Mouse (Mus musculus) adrenal gland, adult 18-20 months (tissue): Measurements from ENCODE around the gene Cabp2. TPM values are rescaled to one million over a fixed set of nuclear protein-coding genes. Genes with fewer than 3 reads are reported as not detected.

Experiments
- DNase-seq, 2 experiments: peaks; one replicate each; pipeline ENCODE4 v3.0.0; 2021 to 2022; ENCODE audit warnings: low spot score in 2 of 2
- total RNA-seq, 2 experiments: library from RNA; stranded (reverse); gene quantifications; 1 replicate in 1 of 2; 2 replicates in 1 of 2; pipeline ENCODE4 v1.2.3; 2021

The Cabp2 gene
- total RNA-seq, 2 experiments from 2014 or later: not detected

GRCm38 (mm10) chr19:4080511-4081009, 818 bp upstream of the Cabp2 start:
- no peak for DNase-seq

GRCm38 (mm10) chr19:4082219-4082965, 1.0 kb downstream of the Cabp2 start:
- DNase-seq: no peak

DNA sequence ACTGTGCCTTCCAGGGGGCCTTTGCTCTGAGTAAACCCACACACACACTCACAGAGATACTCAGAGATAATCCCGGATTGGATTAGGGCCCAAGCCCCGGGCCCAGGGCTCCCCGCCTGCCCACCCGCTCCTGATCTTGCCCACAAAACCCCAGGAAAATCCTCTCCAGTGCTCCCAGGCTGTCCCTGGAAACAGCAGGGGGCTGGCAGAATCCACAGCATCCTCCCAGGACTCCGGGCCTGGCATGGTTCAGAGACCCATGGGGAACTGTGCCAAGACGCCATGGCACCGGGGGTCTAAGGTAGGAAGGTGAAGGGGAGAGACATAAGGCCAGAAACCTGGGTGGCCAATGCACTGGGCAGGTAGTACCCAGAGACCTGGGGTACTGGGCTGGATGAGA, 1.9 kb downstream of the Cabp2 start:
- no peak for DNase-seq

- no peak for DNase-seq
Observed at GRCm38 (mm10) chr19:4083826-4084225, 2.4 kb downstream of the Cabp2 start.

- no peak for DNase-seq
Observed at GRCm38 (mm10) chr19:4084984-4085383, 3.6 kb downstream of the Cabp2 start.

- no peak for DNase-seq
Observed at GRCm38 (mm10) chr19:4086156-4086555, 4.8 kb downstream of the Cabp2 start.

DNA sequence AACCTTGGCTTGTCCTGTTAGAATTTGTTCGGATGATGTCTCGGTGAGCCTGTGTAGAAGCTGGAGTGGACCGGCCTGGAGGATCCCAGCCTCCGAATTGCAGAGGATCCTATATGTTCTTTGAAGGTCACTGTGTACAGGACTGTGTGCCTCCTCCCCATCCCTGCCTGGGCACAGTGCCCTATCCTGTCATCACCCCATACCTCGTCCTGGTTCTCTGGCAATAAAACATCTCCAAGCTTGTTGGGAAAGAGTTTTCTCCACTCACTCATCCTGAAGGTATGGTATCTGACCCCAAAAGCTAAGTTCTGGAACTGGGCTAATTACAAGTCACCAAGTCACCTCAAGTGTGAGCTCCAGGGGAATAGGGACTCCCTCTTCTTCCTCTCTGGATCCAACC, 5.7 kb downstream of the Cabp2 start:
- no peak for DNase-seq

DNA sequence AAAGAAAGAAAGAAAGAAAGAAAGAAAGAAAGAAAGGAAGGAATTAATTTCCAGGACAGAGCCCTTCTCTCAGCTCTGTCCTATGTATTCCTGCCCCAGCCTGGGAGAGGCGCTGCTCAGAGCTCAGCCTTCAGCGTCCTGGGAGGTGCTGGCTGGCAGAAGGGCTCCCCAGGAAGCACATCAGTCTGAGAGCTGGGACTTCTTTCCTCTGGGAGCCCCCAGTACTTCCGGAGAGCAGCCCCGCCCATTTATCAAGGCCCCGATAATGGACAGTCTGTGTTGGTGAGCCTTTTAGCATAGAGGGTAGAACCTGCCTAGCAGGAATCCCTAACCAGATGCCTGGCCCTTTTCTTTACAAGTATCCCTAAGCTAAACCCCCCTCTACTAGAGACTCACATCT, 6.8 kb downstream of the Cabp2 start:
- no peak for DNase-seq

- DNase-seq: no peak
Observed at GRCm38 (mm10) chr19:4089128-4089527, 7.8 kb downstream of the Cabp2 start.

DNA sequence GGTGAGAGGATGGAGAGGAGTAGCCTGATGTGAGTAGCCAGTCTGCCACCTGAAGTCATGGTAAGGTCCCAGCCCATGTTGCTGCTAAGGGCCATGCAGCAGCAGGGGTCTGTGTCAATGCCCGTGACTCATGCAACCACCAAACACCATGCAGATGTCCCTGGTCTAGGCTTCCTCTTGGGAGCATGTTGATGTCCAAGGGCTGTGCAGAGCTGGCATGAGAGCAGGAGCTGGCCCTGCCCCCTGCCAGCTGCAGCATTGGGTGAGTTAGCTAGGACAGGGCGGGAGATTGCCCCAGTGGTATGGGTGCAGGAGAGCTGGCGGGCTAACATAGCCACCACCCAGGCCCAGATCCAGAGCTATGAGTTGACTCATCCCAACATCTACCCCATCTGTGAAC, 9.1 kb downstream of the Cabp2 start:
- DNase-seq: no peak

DNA sequence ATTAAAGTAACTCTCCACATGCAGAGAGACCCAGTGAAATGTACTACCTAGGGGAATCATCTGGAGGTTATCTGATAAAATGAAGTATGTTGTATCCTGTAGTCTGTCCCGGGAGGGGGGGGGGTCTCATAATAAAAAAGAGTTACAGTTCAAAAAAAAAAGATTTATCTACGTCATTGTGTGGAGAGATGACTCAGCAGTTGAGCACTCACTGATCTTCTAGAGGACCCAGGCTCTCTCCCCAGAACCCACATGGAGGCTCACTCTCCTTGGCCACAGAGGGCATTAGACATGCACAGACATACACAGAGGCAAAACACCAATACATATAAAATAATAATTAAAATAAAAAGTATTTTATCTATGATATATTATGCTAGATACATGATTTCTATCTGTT, 10.0 kb downstream of the Cabp2 start:
- no peak for DNase-seq

GRCm38 (mm10) chr19:4092750-4093149, 11.4 kb downstream of the Cabp2 start:
- no peak for DNase-seq

DNA sequence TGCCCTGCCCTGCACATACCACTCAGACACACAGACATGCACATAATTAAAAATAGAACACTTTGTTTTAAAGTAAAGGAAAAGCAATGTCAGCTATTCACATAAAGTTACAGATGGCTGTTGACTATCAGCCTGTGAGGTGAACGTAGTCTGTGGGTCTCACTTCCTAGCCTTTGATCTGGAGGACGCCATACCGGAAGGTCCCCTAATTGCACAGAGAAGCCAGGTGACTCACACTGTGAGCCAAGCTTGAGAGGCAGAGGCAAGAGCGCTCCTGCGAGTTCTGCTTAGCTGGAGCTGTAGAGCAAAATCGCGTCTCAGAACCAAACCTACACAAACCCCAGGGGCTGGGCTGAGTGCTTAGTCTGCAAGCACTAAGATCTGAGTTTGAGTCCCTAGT, 12.4 kb downstream of the Cabp2 start:
- no peak for DNase-seq

DNA sequence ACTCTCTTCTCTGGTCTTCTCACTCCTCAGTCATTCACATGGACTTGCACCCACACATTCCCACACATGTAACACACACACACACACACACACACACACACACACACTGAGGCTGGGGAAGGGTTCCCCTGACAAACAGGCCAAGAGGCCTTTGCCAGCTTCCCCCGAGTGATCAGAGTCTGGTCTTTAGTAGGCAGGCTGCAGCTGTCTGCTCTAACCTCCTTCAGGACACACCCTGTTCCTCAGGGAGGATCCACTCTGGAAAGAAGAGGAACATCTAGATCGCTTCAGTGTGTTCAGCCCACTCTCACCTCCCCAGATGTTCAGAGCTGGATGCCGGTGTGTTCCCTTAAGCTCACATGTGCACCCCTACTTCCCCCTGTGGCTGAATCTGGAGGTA, 13.0 kb downstream of the Cabp2 start:
- DNase-seq: no peak

GRCm38 (mm10) chr19:4094774-4095303, 13.5 kb downstream of the Cabp2 start:
- no peak for DNase-seq

GRCm38 (mm10) chr19:4095802-4096201, 14.4 kb downstream of the Cabp2 start:
- no peak for DNase-seq

DNA sequence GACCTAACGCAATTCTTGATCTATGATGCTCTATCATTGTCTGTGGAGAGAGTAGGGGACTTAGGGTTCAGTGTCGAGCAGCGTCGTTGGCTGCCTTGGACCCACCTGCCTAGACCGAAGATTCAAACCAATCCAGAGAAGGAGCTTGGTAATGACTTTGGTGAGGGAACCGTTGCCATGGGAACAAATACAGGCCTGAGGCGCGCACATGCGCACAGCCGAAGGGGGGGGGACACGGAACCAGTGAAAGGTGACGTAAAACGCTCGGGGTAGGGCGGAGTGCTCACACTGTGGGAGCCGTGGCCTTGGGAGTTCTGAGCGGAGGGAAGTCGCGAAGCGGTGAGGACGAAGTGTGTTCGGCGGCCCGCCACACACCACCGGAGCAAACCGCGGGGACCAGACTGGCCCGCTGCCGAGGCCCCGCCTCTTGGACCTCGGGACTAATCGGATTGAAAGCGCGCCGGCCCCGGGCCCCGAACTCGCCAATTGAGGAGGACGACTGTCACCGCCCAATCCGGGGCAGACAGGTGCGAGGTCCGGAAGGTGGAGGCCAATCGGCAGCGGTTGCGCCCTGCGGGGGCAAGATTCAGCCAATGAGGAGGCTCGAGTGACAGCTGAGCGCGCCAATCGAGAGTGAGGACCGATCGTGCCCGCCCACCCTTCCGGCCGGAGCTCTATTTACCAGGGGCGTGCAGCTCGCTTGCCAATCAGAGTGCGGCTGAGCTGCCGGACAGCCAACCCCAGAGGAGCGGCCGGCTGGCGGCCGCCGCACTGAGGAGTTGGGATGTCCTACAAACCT, 15.5 kb downstream of the Cabp2 start, which contains the start of gene Cdk2ap2:
Gene Cdk2ap2, plus strand, starts transcription at position 541 of the 799 bp plus-strand sequence.
- peak; percentile 99 for DNase-seq

- no peak for DNase-seq
Observed at GRCm38 (mm10) chr19:4097441-4097825, 16.1 kb downstream of the Cabp2 start.

DNA sequence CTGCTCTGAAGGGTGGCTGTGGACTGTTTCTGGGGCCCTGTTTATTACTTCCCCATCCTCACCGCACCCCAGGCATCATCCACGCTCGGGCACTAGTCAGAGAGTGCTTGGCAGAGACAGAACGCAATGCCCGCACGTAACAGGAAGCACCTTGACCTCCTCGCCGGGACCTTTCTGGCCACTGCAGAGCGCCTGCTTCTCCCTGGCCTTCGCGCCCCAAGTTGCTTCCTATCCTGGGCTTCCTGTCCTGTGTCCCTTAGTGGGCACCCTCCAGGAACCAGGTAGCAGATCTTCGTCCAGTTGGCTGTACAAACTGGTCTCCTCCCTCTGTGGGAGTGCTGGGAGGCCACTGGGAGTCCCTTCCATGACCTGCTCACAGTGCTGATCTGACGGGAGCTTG, 17.0 kb downstream of the Cabp2 start:
- peak in 1 of 2 experiments; percentile 40 for DNase-seq

DNA sequence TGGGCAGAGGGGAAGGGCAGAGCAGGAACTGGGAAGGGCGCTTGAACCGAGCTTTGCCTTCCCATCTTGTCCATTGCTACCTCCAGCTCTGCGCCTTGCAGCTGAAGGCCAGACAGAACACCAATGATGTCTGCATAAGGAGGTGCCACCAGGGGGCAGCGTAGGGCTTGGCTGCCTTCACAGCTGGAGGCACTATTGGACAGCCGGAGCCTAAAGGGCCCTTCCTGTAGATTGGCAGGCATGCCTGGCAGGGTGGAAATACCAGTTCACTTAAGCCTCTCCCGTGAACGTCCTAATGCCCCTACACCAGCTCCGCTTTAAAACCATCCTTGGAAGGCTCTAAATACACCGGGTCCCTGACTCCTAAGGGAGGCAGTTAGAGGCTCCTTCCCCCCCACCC, 17.7 kb downstream of the Cabp2 start:
- peak; percentile 93 to 94 for DNase-seq

GRCm38 (mm10) chr19:4099837-4100717, 18.7 kb downstream of the Cabp2 start, which contains the start of gene Pitpnm1:
Gene Pitpnm1, plus strand, starts transcription at chr19:4099998.
- DNase-seq: peak; percentile 87 to 88
